Mouse (Mus musculus) limb, embryonic 12.5 days (tissue): Measurements from ENCODE around the gene Ankrd34a. TPM values are rescaled to one million over a fixed set of nuclear protein-coding genes. Genes with fewer than 3 reads are reported as not detected.

ENCODE experiments used
- ATAC-seq: fragments of 200-750 bp; cut with Nextera tagmentation; 2 replicates; pipeline ENCODE4 v1.8.0; 2017; ENCODE audit warnings: low read depth, moderate TSS enrichment; ENCODE audit not compliant: insufficient number of reproducible peaks, insufficient read depth, low FRiP score, low TSS enrichment
- H3K27ac ChIP-seq: fragments of 300-500 bp; sonication (generic); 2 replicates; pipeline ENCODE4 v1.5.1; 2016; ENCODE audit warnings: mild to moderate bottlenecking, moderate library complexity
- H3K27me3 ChIP-seq: fragments of 300-500 bp; sonication (generic); 2 replicates; pipeline ENCODE4 v1.6.1; 2016; ENCODE audit warnings: mild to moderate bottlenecking, moderate library complexity
- H3K36me3 ChIP-seq: fragments of 300-500 bp; sonication (generic); 2 replicates; pipeline ENCODE4 v1.6.1; 2016; ENCODE audit warnings: mild to moderate bottlenecking, moderate library complexity
- H3K4me1 ChIP-seq: fragments of 300-500 bp; sonication (generic); replicated peaks from 2 replicates; pipeline ENCODE4 v1.6.1; 2016
- H3K4me2 ChIP-seq: fragments of 300-500 bp; sonication (generic); 2 replicates; pipeline ENCODE4 v1.6.1; 2016; ENCODE audit warnings: mild to moderate bottlenecking, moderate library complexity
- H3K4me3 ChIP-seq: fragments of 300-500 bp; sonication (generic); replicated peaks from 2 replicates; pipeline ENCODE4 v1.5.1; 2016; ENCODE audit warnings: mild to moderate bottlenecking
- H3K9ac ChIP-seq: fragments of 300-500 bp; sonication (generic); replicated peaks from 2 replicates; pipeline ENCODE4 v1.6.1; 2016; ENCODE audit warnings: mild to moderate bottlenecking, moderate library complexity
- H3K9me3 ChIP-seq: fragments of 300-500 bp; sonication (generic); 2 replicates; pipeline ENCODE4 v1.6.1; 2016; ENCODE audit warnings: mild to moderate bottlenecking, moderate library complexity
- WGBS: fragments of 180-500 bp; shearing (Covaris S2); methylation state at CpG from one replicate; pipeline ENCODE4 v1.1.7; 2016; 5-methylcytosine and 5-hydroxymethylcytosine counted together
- polyA plus RNA-seq: library from polyadenylated mRNA; unstranded; fragments of >200 nt; fragmentation: Nextera tagmentation; extraction: Ambion mirVana; gene quantifications from 2 replicates; pipeline ENCODE4 v1.2.1, GENCODE M21; 2016

The Ankrd34a gene
- polyA plus RNA-seq, 1 experiment from 2014 or later: 2.2 TPM

- H3K9ac ChIP-seq: peak overlapping the region; percentile 71
- no peak for ATAC-seq
- WGBS: 10% methylated on average over 22 of the region's 22 CpGs
- H3K9me3 ChIP-seq: no peaks in the 10 kb centered on the region
- H3K4me3 ChIP-seq: peak overlapping the region; percentile 65
- peaks cover 51% of the 10 kb centered on the region for H3K4me1 ChIP-seq
- peak overlapping the region; percentile 90 for H3K27ac ChIP-seq
- peak overlapping the region; percentile 76 for H3K4me2 ChIP-seq
- H3K27me3 ChIP-seq: no peaks in the 10 kb centered on the region
- peaks cover 24% of the 10 kb centered on the region for H3K36me3 ChIP-seq
Measured at GRCm38 (mm10) chr3:96556651-96557635, 39.5 kb upstream of the Ankrd34a start.

GRCm38 (mm10) chr3:96557694-96558093 lies 38.7 kb upstream of the Ankrd34a start, which contains the start of gene Txnip:
Gene Txnip (plus strand): TSS chr3:96557957.
- peak within 1 kb of the TSS; percentile 65 for H3K4me3 ChIP-seq
- H3K4me1 ChIP-seq: peaks cover 51% of the 10 kb centered on the region
- peak within 1 kb of the TSS; percentile 74 for H3K9ac ChIP-seq
- peaks cover 24% of the 10 kb centered on the region for H3K36me3 ChIP-seq
- no peaks in the 10 kb centered on the region for H3K27me3 ChIP-seq
- WGBS: under 1% methylated on average over 26 of the region's 26 CpGs
- peak within 1 kb of the TSS; percentile 76 for H3K4me2 ChIP-seq
- peak within 1 kb of the TSS; percentile 90 for H3K27ac ChIP-seq
- peak; percentile 99 for ATAC-seq
- H3K9me3 ChIP-seq: no peaks in the 10 kb centered on the region

GRCm38 (mm10) chr3:96558159-96558558 lies 38.3 kb upstream of the Ankrd34a start:
- Histone ChIP-seq H3K4me3 (peak overlapping the region; percentile 65), H3K36me3 (peaks cover 24% of the 10 kb centered on the region), H3K4me2 (peak overlapping the region; percentile 76), H3K9me3 (no peaks in the 10 kb centered on the region), H3K27me3 (no peaks in the 10 kb centered on the region), H3K4me1 (peaks cover 51% of the 10 kb centered on the region), H3K9ac (peak overlapping the region; percentile 74), H3K27ac (peak overlapping the region; percentile 89)
- ATAC-seq: no peak
- under 1% methylated on average over 17 of the region's 17 CpGs for WGBS

- H3K4me3 ChIP-seq: peak overlapping the region; percentile 65
- H3K9me3 ChIP-seq: no peaks in the 10 kb centered on the region
- H3K4me2 ChIP-seq: peak overlapping the region; percentile 76
- H3K4me1 ChIP-seq: peaks cover 53% of the 10 kb centered on the region
- H3K27ac ChIP-seq: 0 out of 2 replicates have a peak overlapping the region, but pooled peaks have one; percentile 7
- 45% methylated on average over 10 of the region's 10 CpGs for WGBS
- H3K27me3 ChIP-seq: no peaks in the 10 kb centered on the region
- H3K36me3 ChIP-seq: peaks cover 24% of the 10 kb centered on the region
- H3K9ac ChIP-seq: peak overlapping the region; percentile 74
- ATAC-seq: no peak
Measured at GRCm38 (mm10) chr3:96558668-96559196, 37.7 kb upstream of the Ankrd34a start.

- 85% methylated on average over 12 of the region's 12 CpGs for WGBS
- H3K36me3 ChIP-seq: peaks cover 24% of the 10 kb centered on the region
- peak overlapping the region; percentile 65 for H3K4me3 ChIP-seq
- H3K27me3 ChIP-seq: no peaks in the 10 kb centered on the region
- ATAC-seq: no peak
- peak overlapping the region; percentile 76 for H3K4me2 ChIP-seq
- no peak overlapping the region for H3K27ac ChIP-seq
- H3K9me3 ChIP-seq: no peaks in the 10 kb centered on the region
- H3K9ac ChIP-seq: peak overlapping the region; percentile 74
- H3K4me1 ChIP-seq: peaks cover 60% of the 10 kb centered on the region
Measured at GRCm38 (mm10) chr3:96559398-96559910, 37.0 kb upstream of the Ankrd34a start.

GRCm38 (mm10) chr3:96559911-96560850 lies 36.3 kb upstream of the Ankrd34a start:
- H3K27me3 ChIP-seq: no peaks in the 10 kb centered on the region
- peak overlapping the region; percentile 65 for H3K4me3 ChIP-seq
- no peak for ATAC-seq
- peaks cover 24% of the 10 kb centered on the region for H3K36me3 ChIP-seq
- 87% methylated on average over 23 of the region's 23 CpGs for WGBS
- H3K27ac ChIP-seq: peak overlapping the region; percentile 47
- peak overlapping the region; percentile 76 for H3K4me2 ChIP-seq
- H3K4me1 ChIP-seq: peaks cover 60% of the 10 kb centered on the region
- H3K9me3 ChIP-seq: no peaks in the 10 kb centered on the region
- peak overlapping the region; percentile 74 for H3K9ac ChIP-seq

- Histone ChIP-seq H3K4me3 (peak overlapping the region; percentile 65), H3K9ac (no peak overlapping the region), H3K9me3 (no peaks in the 10 kb centered on the region), H3K27me3 (no peaks in the 10 kb centered on the region), H3K36me3 (peaks cover 24% of the 10 kb centered on the region), H3K4me1 (peaks cover 51% of the 10 kb centered on the region), H3K27ac (no peak overlapping the region), H3K4me2 (peak overlapping the region; percentile 76)
- 85% methylated on average over 9 of the region's 9 CpGs for WGBS
- no peak for ATAC-seq
Measured at GRCm38 (mm10) chr3:96560881-96561668, 35.4 kb upstream of the Ankrd34a start.

GRCm38 (mm10) chr3:96561946-96562681 lies 34.3 kb upstream of the Ankrd34a start:
- H3K4me2 ChIP-seq: no peak overlapping the region
- H3K36me3 ChIP-seq: peaks cover 24% of the 10 kb centered on the region
- no peak overlapping the region for H3K9ac ChIP-seq
- 69% methylated on average over 10 of the region's 10 CpGs for WGBS
- peak overlapping the region; percentile 47 for H3K27ac ChIP-seq
- peaks cover 41% of the 10 kb centered on the region for H3K4me1 ChIP-seq
- H3K9me3 ChIP-seq: no peaks in the 10 kb centered on the region
- H3K4me3 ChIP-seq: no peak overlapping the region
- H3K27me3 ChIP-seq: no peaks in the 10 kb centered on the region
- ATAC-seq: no peak

- H3K36me3 ChIP-seq: peaks cover 24% of the 10 kb centered on the region
- H3K27me3 ChIP-seq: no peaks in the 10 kb centered on the region
- H3K4me1 ChIP-seq: peaks cover 41% of the 10 kb centered on the region
- H3K4me3 ChIP-seq: no peak overlapping the region
- no peaks in the 10 kb centered on the region for H3K9me3 ChIP-seq
- no peak overlapping the region for H3K9ac ChIP-seq
- no peak overlapping the region for H3K4me2 ChIP-seq
- 93% methylated on average over 8 of the region's 8 CpGs for WGBS
- ATAC-seq: no peak
- no peak overlapping the region for H3K27ac ChIP-seq
Measured at GRCm38 (mm10) chr3:96563267-96563666, 33.2 kb upstream of the Ankrd34a start.
